Mouse (Mus musculus) thymus, postnatal 10 days (tissue): ENCODE data around the gene Gins3.
"Not testable (repeated sequence)": the region's sequence is repeated elsewhere in the genome, so short reads cannot be mapped to it uniquely, and the experiment has no call there.

Experiments used
- DNase-seq, 2 experiments: peaks; one replicate each; pipeline ENCODE4 v3.0.0; 2021; ENCODE audit warnings: low spot score in 2 of 2

The Gins3 gene

DNA sequence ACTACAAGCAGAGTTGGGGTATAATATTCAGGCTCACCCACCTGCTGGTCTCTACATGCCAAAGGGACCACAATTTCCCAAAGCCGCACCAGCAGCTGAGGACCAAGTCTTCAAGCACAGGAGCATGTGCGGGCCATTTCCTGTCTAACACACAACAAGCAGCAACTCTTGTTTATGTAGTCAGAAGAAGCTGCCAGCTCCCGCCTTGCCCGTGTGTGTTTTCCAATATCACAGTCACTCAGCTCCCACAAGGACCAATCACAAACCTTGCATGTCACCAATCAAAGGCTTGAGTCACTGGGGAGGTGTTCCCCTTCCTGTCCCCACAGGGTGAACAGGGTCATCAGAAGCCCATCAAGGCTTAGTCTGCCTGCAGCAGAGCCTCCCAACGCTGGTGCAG, 20.1 kb downstream of the Gins3 start:
- DNase-seq = no peak

DNA sequence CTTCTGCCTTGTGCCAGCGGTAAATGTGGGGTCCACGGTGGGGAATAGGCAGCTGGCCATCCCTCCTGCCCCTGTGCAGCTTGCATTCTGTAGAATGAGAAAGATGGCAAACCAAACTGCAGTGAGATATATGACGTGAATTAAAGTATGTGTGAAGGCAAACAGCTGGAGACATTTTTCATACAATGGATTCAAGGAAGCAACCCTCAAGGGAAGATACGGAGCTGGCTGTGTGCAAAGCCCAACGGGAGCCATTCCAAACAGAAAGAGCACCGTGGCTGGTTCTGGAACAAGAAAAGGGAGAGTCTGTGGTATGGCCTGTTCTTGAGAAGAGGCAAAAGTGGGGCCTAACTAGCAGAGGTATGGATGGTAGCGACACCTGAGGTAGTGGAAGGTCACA, 22.6 kb downstream of the Gins3 start:
- no peak for DNase-seq

DNA sequence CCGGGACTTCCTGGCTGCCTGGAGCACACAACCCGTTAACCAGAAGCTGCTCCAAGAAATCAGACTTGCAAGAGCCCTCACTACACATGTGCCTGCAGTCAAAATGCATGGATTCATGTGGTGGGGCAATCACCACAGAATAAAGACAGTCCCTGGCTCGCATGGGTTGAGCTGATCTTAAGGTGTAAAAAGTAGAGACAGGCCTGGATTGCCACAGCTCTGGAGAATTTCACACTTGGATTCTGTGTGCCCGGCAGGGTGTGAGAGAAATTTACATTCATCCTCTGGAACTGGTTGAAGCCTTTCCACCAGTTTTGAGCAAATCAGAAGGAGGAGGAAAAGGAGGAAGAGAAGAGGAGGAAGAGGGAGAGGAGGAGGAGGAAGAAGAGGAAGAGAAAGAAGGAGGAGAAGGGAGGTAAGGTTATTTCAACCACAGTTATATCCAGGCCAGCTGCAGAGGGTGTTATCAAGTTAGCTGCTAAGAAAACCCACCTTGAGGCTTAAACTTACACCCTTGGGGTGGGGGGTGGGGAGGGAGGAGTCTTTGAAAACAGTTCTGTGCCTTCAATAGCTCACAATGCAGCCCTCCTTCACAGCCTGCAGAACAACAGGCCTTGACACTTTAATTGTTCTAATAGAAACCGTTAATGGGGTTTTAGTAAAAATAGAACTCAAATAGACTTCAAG, 23.2 kb downstream of the Gins3 start:
- no peak for DNase-seq

DNA sequence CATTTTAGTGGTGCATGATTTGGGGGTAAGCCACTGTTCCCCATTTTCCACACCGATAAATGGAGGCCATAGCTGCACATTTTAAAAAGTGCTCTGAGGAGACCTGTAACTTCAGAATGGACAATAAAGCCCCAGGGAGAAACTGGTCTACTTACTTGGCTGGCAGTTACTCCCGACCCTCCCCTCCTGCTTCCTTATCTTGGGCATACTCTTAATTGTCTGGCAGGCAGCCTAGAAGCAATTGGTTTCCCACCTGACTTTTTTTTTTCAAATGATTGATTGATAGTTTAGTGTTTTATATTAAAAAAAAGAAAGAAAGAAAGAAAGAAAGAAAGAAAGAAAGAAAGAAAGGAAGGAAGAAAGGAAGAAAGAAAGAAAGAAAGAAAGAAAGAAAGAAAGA, 24.3 kb downstream of the Gins3 start:
- DNase-seq = no peak

DNA sequence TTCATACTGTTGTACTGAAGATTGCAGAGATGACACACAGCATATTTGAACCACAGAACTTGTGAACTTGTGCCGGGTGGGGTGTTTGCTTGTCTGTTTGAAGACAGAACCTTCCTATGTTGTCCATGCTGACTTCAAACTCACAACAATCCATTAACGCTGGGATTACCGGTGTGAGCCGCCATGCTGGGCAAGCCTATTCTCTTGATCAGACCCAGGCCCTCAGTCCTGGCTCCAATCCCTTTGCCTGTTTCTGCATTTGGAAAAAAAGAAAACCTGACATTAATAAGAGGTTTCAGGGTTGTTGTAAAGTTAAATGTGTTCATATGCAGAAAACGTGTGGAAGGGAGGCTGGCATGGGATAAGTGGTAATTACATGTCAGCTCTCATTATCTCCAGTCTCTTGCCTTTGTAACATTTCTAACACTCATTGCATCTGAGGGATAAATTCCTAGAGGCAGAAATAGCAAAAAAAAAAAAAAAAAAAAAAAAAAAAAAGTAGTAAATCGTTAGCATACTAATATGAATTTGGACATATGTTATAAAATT, 27.2 kb downstream of the Gins3 start:
- no peak for DNase-seq

DNA sequence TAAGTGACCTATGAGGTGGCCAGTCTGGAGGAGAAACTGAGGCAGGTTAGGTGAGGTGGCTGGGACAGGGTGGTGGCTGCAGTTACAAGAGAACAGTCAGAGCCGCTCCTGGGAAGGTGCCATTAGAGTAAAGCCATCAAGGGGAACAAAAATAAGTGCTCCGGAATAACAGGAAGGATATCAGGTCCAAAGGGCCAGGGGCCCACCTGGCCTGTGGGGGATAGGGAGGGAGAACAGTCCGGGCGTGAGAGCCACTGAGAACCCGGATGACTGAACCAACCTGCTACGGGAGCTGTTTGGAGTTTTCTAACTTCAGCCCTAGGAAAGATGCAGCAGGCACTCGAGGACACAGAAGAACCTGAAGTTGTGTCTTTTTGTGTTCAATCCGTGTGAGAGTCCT, 27.8 kb downstream of the Gins3 start:
- DNase-seq = no peak

DNA sequence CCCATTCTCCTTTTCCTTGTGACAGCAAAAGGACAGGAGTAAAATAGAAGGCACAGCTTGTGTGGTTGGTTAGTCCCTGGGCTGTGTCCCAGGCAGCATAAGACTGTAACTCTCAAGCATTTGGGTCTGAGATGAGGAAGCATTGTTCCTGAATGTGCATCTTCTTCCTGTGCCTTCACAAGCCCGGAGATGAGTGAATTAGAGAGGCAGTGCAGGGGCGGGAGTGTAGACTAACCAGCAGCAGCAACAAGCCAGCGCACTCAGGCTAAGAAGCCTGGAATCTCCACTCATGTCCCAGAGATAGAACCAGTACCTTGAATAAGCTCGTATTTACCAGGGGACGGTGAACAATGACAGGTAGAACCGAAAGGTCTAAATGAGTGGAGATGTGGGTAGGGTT, 28.3 kb downstream of the Gins3 start:
- no peak for DNase-seq

DNA sequence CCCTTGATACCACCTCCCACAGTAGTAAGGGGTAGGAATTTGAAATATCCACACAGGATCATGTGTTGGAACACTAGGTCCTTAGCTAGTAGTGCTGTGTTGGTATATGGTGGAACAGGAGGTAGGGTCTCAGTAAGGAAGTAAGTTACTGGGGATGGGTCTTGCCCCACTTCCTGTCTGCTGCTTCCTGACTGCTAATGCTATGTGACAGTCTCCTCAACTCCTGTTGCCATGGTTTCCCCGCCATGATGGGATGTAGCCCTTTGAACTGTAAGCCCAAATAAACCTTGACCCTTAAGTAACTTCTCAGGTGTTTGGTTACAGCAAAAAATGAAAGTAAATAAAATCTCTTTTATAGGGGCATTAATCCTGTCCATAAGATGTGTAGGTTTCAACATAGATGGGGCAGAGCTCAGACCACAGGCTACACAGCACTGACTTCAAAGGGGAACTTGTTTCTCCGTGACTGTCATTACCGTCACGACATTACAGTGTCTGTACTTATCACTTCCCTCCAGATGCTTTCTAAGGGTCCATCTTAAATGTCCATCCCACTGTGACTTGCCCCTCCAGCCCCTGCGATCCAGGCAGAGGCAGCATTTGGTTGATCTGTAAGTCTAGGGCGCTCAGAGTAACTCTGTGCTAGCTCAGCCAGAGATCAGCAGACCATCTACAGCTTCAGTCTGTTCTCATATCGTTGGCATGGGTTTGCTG, 29.8 kb downstream of the Gins3 start:
- no peak for DNase-seq

DNA sequence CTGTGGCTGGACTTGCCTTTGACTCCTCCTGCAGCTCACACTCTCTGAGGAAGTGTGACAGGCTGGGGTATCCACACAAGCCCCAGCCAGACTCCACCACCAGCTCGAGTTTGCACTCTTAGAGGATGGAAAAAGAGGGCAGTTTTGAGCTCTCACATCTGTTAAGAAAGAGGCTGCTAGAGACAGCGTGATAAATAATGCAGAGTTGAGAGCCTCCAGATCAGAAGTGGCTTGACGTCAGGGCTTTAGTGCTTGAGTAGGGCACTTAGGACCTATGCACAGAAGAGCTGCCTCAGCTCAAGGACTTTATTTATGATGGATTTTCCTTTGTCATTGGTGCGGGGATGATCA, 30.3 kb downstream of the Gins3 start:
- no peak for DNase-seq

DNA sequence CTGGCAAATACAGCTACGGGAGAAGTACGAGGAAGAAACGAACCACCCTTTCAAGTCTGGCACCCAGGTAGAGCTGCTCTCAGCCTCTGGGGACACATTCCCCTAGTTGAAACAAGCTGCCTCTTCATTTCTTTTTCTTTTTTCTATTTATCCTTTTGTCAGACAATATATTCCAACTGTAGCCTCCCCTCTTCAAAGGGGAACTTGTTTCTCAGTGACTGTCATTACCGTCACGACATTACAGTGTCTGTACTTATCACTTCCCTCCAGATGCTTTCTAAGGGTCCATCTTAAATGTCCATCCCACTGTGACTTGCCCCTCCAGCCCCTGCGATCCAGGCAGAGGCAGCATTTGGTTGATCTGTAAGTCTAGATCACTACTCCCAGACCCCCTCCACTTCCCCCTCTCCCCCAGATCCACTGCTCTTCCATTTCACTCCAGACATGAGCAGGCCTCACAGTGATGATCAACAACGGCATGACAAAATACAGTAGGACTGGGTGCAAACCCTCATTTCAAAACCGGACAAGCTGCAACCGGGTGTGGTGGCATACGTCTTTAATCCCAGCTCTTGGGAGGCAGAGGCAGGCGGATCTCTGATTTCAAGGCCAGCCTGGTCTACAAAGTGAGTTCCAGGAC, 32.7 kb downstream of the Gins3 start:
- DNase-seq = not testable (repeated sequence)

DNA sequence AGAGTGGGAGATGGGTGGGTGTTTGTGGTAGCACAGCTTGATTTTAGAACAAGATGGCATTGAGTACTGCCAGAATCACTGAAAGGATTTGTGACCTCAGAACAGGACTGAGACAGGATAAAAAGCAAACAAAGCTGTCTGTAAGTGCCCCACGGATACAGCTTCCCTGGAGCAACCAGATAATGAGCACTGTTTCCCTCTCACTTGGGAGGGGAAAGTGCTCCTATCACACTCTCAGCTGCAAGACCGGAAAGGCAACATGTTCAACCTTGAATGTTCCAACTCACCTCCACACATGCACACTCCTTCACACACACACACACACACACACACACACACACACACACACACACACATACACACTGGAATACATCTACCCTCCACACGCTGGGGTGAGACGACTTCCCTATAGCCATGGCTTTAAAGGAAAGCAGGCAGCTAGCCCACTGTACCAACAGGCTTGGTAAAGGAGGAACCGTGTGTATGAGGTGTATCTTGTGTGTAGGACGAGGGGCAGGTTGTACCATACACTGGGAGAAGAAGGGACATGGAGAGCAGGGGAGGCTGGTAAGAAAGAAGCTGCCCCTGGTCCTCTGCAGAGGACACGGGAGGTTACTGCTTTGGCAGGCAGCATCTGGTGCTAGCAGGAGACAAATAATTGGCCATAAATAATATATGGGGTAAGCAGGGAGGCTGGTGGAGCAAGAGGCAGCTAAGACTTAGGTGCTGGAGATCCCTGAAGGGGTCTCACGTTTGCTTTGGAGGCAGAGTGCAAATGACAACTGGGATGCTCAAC, 35.1 kb downstream of the Gins3 start:
- DNase-seq = no peak

DNA sequence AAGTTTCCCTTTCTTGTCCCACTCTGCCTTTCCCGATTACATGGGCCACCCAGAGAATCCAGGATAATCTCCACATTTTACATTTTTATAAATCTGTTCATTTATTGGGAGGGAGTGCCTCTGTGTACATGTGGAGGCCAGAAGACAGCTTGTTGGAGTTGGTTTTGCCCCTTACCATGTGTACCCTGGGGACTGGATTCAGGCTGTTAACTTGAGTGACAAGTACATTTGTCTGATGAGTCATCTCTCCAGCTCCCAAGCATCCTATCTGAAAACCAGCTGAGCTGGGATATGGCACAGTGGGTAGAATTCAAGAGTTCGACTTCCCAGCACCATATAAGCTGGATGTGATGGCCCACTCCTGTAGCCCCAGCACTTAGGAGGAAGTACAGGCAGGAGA, 36.7 kb downstream of the Gins3 start:
- no peak for DNase-seq

DNA sequence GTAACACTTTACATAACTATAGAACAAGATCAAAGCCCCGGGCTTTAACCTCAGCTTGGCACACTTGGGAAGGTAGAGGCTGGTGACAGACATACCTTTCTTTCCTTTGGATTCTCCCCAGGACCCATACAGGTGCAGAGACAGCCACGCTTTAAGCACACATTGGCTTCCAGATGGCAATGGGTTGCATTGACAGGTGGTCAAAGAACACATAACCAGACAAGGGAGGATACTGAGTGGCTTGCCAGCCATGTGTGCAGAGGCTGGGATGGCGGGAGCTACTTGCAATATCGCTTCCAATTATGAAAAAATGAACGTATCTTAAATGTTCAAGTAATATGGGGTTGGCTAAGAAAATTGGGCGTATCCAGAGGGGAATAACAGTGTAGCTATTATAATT, 38.6 kb downstream of the Gins3 start:
- DNase-seq = no peak

DNA sequence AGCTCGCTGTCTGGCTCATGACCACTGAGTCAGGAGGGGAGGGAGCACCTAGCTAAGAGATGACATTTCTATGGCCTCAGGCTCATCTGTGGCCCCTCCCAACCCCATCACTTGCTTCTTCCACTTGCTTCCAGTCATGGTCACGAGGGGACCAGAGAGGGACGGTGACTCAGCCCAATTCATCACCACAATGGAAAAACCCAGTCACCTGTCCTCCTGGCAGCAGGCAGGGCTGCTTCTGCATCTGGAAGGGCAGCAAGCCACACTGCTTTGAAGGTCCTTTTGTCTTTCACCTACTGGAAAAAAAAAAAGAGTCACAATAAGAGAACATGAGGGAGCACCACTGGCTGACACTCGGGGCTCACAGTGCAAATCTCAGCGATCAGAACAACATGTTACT, 39.6 kb downstream of the Gins3 start:
- DNase-seq = no peak

DNA sequence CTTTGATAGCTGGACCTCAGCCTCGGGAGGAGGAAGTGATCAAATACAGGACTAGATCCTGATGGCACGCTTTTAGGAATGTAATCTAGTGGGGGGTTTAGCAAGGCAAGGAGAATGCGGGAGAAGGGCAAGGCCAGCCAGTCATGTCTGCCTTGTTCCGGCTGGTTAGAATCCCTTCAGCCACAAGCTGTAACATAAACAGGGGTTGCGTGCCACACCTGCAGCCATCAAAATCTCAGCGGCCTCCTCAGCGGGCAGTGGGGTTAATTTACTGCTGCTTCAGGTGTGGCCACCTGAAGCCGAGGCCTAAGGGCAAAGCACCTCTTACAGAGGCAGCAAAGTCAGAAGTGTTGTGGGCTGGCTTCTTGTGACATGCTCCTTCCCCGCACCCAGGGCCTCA, 43.4 kb downstream of the Gins3 start, which contains the start of gene Ndrg4:
Ndrg4 (plus strand) TSS at position 350 of the 400 bp plus-strand sequence.
- DNase-seq = no peak

DNA sequence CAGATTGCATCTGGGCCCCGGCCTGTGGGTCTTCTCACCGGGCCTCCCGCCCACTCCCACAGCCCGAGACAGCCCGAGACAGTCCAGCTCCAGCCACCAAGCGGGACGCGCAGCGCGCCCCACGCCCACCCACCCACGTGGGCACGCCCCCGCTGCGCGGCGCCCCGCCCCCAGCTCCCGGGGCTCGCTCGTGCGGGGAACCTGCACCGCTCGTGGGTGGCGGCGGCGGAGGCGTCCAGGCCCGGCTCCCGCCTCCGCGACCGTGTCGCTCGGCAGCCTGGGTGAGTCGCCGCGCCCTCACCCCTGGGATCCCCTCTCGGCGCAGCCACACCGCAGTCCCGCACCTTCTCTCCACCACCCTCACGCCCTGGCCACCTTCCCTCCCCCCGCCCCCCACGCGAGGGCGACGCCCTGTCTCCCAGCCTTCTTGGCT, 44.4 kb downstream of the Gins3 start:
- DNase-seq = peak in 1 of 2 experiments; percentile 13

DNA sequence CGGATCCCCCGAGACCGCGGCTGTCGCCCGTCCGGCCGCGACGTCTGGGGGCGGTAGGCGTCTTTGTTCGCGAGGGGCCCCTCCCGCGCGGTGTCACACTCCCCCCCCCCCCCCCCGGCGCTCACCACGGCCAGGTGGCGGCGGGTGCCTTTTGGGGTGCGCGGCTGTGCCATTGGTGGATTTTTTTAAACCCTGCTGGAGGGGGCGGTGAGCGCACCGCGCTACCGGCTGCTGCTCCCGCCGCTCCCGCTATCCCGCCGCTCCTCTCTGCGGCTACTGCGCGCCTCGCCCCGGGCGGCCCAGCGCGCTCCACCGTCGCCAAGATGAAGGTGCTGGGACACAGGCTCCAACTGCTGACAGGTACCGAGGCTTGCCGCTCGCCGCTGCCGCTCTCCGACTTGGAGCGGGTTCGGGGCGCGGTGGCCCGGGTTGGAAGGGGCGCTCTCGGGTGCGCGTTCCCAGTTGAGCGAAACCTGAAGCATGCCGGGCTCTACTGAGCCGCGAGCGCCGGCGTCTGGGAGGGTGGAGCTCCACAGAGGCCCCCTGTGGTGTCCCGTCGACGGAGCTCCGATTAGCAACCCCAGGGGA, 44.9 kb downstream of the Gins3 start:
- DNase-seq = peak; percentile 21 to 31

DNA sequence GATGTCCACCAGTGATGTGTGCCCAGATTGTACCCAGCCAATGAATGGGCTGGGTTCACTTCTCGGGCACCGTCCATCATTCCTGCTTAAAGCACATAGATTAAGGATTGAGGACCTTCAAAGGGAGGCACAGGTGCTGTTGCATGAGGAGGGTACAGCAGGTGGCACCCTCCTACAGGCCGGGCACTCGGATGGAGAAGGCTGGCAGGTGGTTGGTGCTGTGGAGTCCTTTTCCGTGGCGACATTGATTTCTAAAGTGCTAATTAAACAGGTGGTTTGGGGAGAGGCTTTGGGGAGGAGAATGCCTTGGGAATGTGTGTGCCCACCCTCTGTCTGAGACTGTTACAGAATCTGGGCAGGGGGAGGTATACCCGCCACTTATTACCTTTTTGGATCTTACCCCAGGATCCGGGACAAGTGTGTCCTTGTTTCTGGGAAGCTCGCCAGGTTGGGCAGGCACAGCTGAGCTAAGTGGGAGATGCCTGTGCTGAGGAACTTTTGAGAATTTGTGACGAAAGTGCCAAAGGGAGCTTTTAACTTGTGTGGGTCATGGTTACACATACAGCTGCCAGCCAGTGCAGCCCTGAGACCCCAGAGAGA, 54.9 kb downstream of the Gins3 start:
- no peak for DNase-seq

DNA sequence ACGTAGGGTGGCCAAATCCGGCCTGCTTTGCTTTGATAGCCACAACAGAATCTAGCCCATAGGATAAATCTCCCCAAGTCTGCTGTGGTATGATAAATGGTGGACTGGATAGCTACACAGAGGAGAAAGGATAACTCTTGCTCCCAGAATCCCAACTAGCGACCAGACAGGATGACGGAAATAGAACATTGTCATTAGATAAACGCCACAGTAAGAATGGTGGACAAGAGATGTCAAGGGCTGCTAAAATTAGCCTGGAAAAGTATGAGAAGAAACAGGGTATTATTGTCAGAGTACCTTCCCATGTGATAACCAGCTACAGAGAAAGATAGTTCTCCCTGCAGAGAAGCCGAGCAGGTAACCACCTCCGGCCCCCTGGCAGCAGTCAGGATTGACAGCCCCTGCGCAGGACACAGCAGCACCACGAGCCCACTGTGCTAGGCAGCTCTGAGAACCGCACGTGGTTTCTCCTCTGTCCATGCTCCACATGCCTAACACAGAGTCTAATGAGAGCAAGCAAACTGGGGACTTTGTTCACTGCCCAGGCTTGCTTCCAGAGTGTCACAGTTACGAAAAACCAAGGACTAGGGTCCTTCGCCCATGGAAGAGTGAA, 57.8 kb downstream of the Gins3 start:
- peak in 1 of 2 experiments; percentile 21 for DNase-seq

DNA sequence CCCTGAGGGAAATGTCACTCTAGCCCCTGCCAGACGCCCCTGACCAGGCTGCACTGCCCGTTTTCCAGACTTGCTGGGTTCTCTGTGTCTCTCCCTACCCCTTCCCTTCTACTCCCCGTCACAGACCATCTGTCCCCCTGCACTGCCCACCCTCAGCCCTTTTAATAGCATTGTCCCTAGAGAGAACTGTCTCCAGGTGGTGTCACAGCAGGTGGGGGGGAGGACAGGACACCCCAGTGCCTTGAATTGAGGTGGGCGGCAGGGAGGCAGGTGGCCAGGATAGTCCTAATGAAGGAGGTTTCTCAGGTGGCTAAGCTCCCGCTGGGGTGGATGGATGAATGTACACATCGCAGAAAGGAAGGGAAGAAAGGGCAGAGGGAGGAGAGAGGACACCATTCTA, 61.4 kb downstream of the Gins3 start:
- no peak for DNase-seq
